Mouse (Mus musculus): ENCODE measurements at regions not wholly inside any gene's neighbourhood (a gene's known extent, or its start where the extent isn't known, plus 50 kb on each side); places are given as distances from the start of the nearest gene placed in this dataset.
A peak's percentile ranks its signal among the peaks of the same experiment; 100 is the strongest.

GRCm38 (mm10) chr17:16571403-16571802 lies 492.5 kb upstream of the Zfp960 start:
- Histone ChIP-seq H3K4me1 (replicated peaks) (no peaks in the 10 kb centered on the region), H3K36me3 (no peaks in the 10 kb centered on the region), H3K9me3 (no peaks in the 10 kb centered on the region), H3K9ac (no peak overlapping the region), H3K27me3 (no peaks in the 10 kb centered on the region), H3K27ac (replicated peaks) (no peak overlapping the region), H3K4me3 (no peak overlapping the region), H3K4me2 (no peak overlapping the region)
- WGBS: 73% methylated on average over 5 of the region's 5 CpGs
- no peak for ATAC-seq (ENCODE audit: low FRiP score, low read depth)

GRCm38 (mm10) chr17:16588791-16589190 lies 475.1 kb upstream of the Zfp960 start:
- 97% methylated on average over 1 of the region's 1 CpGs for WGBS
- H3K36me3 ChIP-seq: no peaks in the 10 kb centered on the region
- no peak overlapping the region for H3K9ac ChIP-seq
- no peak overlapping the region for H3K27ac ChIP-seq (replicated peaks)
- ATAC-seq (ENCODE audit: low FRiP score, low read depth): no peak
- no peak overlapping the region for H3K4me3 ChIP-seq
- H3K27me3 ChIP-seq: no peaks in the 10 kb centered on the region
- H3K4me1 ChIP-seq (replicated peaks): no peaks in the 10 kb centered on the region
- H3K4me2 ChIP-seq: no peak overlapping the region
- no peaks in the 10 kb centered on the region for H3K9me3 ChIP-seq

- no peak overlapping the region for H3K9ac ChIP-seq
- no peaks in the 10 kb centered on the region for H3K4me1 ChIP-seq (replicated peaks)
- H3K36me3 ChIP-seq: no peaks in the 10 kb centered on the region
- H3K4me2 ChIP-seq: no peak overlapping the region
- no peak overlapping the region for H3K4me3 ChIP-seq
- no peak overlapping the region for H3K27ac ChIP-seq (replicated peaks)
- 0 out of 2 replicates have a peak, but pooled peaks have one; percentile 42 for ATAC-seq (ENCODE audit: low FRiP score, low read depth)
- 52% methylated on average over 3 of the region's 3 CpGs for WGBS
- H3K27me3 ChIP-seq: no peaks in the 10 kb centered on the region
- H3K9me3 ChIP-seq: no peaks in the 10 kb centered on the region
Measured at GRCm38 (mm10) chr17:16599671-16600070, 464.2 kb upstream of the Zfp960 start.

- Histone ChIP-seq H3K4me1 (replicated peaks) (no peaks in the 10 kb centered on the region), H3K27me3 (no peaks in the 10 kb centered on the region), H3K9me3 (no peaks in the 10 kb centered on the region), H3K27ac (replicated peaks) (no peak overlapping the region), H3K9ac (no peak overlapping the region), H3K36me3 (no peaks in the 10 kb centered on the region), H3K4me3 (no peak overlapping the region), H3K4me2 (no peak overlapping the region)
- ATAC-seq (ENCODE audit: low FRiP score, low read depth): no peak
- WGBS: 73% methylated on average over 1 of the region's 1 CpGs
Measured at GRCm38 (mm10) chr17:16612405-16612979, 451.4 kb upstream of the Zfp960 start.

- H3K4me2 ChIP-seq: no peak overlapping the region
- H3K9ac ChIP-seq: no peak overlapping the region
- H3K36me3 ChIP-seq: no peaks in the 10 kb centered on the region
- H3K4me3 ChIP-seq: no peak overlapping the region
- 75% methylated on average over 4 of the region's 4 CpGs for WGBS
- H3K27ac ChIP-seq (replicated peaks): no peak overlapping the region
- H3K9me3 ChIP-seq: no peaks in the 10 kb centered on the region
- H3K4me1 ChIP-seq (replicated peaks): no peaks in the 10 kb centered on the region
- ATAC-seq (ENCODE audit: low FRiP score, low read depth): no peak
- no peaks in the 10 kb centered on the region for H3K27me3 ChIP-seq
Measured at GRCm38 (mm10) chr17:16621931-16622556, 441.9 kb upstream of the Zfp960 start.

- Histone ChIP-seq H3K4me3 (no peak overlapping the region), H3K4me2 (no peak overlapping the region), H3K27me3 (no peaks in the 10 kb centered on the region), H3K4me1 (replicated peaks) (no peaks in the 10 kb centered on the region), H3K9ac (no peak overlapping the region), H3K9me3 (no peaks in the 10 kb centered on the region), H3K27ac (replicated peaks) (no peak overlapping the region), H3K36me3 (no peaks in the 10 kb centered on the region)
- no peak for ATAC-seq (ENCODE audit: low FRiP score, low read depth)
- WGBS: 76% methylated on average over 1 of the region's 1 CpGs
Measured at GRCm38 (mm10) chr17:16629854-16630253, 434.1 kb upstream of the Zfp960 start.

GRCm38 (mm10) chr17:16633426-16633825 lies 430.5 kb upstream of the Zfp960 start:
- Histone ChIP-seq H3K9me3 (no peaks in the 10 kb centered on the region), H3K27ac (replicated peaks) (no peak overlapping the region), H3K4me2 (no peak overlapping the region), H3K9ac (no peak overlapping the region), H3K27me3 (no peaks in the 10 kb centered on the region), H3K36me3 (no peaks in the 10 kb centered on the region), H3K4me1 (replicated peaks) (no peaks in the 10 kb centered on the region), H3K4me3 (no peak overlapping the region)
- ATAC-seq (ENCODE audit: low FRiP score, low read depth): no peak

- Histone ChIP-seq H3K4me2 (no peak overlapping the region), H3K27me3 (no peaks in the 10 kb centered on the region), H3K4me1 (replicated peaks) (no peaks in the 10 kb centered on the region), H3K27ac (replicated peaks) (no peak overlapping the region), H3K9ac (no peak overlapping the region), H3K36me3 (no peaks in the 10 kb centered on the region), H3K4me3 (no peak overlapping the region), H3K9me3 (no peaks in the 10 kb centered on the region)
- ATAC-seq (ENCODE audit: low FRiP score, low read depth): no peak
Measured at GRCm38 (mm10) chr17:16637463-16637862, 426.4 kb upstream of the Zfp960 start.

GRCm38 (mm10) chr17:16647942-16648341 lies 416.0 kb upstream of the Zfp960 start:
- Histone ChIP-seq H3K9me3 (no peaks in the 10 kb centered on the region), H3K9ac (no peak overlapping the region), H3K27ac (replicated peaks) (no peak overlapping the region), H3K4me1 (replicated peaks) (no peaks in the 10 kb centered on the region), H3K36me3 (no peaks in the 10 kb centered on the region), H3K4me2 (no peak overlapping the region), H3K27me3 (no peaks in the 10 kb centered on the region), H3K4me3 (no peak overlapping the region)
- no peak for ATAC-seq (ENCODE audit: low FRiP score, low read depth)
- WGBS: 64% methylated on average over 1 of the region's 1 CpGs

- H3K9ac ChIP-seq: no peak overlapping the region
- H3K4me2 ChIP-seq: no peak overlapping the region
- no peaks in the 10 kb centered on the region for H3K9me3 ChIP-seq
- no peaks in the 10 kb centered on the region for H3K36me3 ChIP-seq
- no peak overlapping the region for H3K27ac ChIP-seq (replicated peaks)
- H3K4me1 ChIP-seq (replicated peaks): no peaks in the 10 kb centered on the region
- no peak overlapping the region for H3K4me3 ChIP-seq
- no peak for ATAC-seq (ENCODE audit: low FRiP score, low read depth)
- no peaks in the 10 kb centered on the region for H3K27me3 ChIP-seq
Measured at GRCm38 (mm10) chr17:16665253-16665652, 398.7 kb upstream of the Zfp960 start.

- WGBS: 73% methylated on average over 1 of the region's 1 CpGs
- Histone ChIP-seq H3K27ac (replicated peaks) (no peak overlapping the region), H3K9ac (no peak overlapping the region), H3K27me3 (no peaks in the 10 kb centered on the region), H3K4me3 (no peak overlapping the region), H3K4me2 (no peak overlapping the region), H3K4me1 (replicated peaks) (no peaks in the 10 kb centered on the region), H3K9me3 (no peaks in the 10 kb centered on the region), H3K36me3 (no peaks in the 10 kb centered on the region)
- no peak for ATAC-seq (ENCODE audit: low FRiP score, low read depth)
Measured at GRCm38 (mm10) chr17:16667606-16668005, 396.3 kb upstream of the Zfp960 start.

- Histone ChIP-seq H3K4me2 (no peak overlapping the region), H3K4me3 (no peak overlapping the region), H3K27ac (replicated peaks) (no peak overlapping the region), H3K9me3 (no peaks in the 10 kb centered on the region), H3K4me1 (replicated peaks) (no peaks in the 10 kb centered on the region), H3K27me3 (no peaks in the 10 kb centered on the region), H3K36me3 (no peaks in the 10 kb centered on the region), H3K9ac (no peak overlapping the region)
- no peak for ATAC-seq (ENCODE audit: low FRiP score, low read depth)
Measured at GRCm38 (mm10) chr17:16704199-16704598, 359.7 kb upstream of the Zfp960 start.

- Histone ChIP-seq H3K4me1 (replicated peaks) (no peaks in the 10 kb centered on the region), H3K9ac (no peak overlapping the region), H3K36me3 (no peaks in the 10 kb centered on the region), H3K9me3 (no peaks in the 10 kb centered on the region), H3K4me2 (no peak overlapping the region), H3K27ac (replicated peaks) (no peak overlapping the region), H3K27me3 (no peaks in the 10 kb centered on the region), H3K4me3 (no peak overlapping the region)
- ATAC-seq (ENCODE audit: low FRiP score, low read depth): no peak
- WGBS: 95% methylated on average over 1 of the region's 1 CpGs
Measured at GRCm38 (mm10) chr17:16705890-16706289, 358.0 kb upstream of the Zfp960 start.

All from hindbrain, embryonic 15.5 days (tissue).